Mouse (Mus musculus) urinary bladder, postnatal 0 days (tissue): ENCODE measurements around the gene Gm9117. TPM values are rescaled to one million over a fixed set of nuclear protein-coding genes. Genes with fewer than 3 reads are reported as not detected.

Experiments
- polyA plus RNA-seq: library from polyadenylated mRNA; unstranded; fragments of >200 nt; fragmentation: Nextera tagmentation; extraction: Ambion mirVana; gene quantifications from 2 replicates; pipeline ENCODE4 v1.2.1, GENCODE M21; 2015

Gene Gm9117
- polyA plus RNA-seq = not detected in 2 replicates

DNA sequence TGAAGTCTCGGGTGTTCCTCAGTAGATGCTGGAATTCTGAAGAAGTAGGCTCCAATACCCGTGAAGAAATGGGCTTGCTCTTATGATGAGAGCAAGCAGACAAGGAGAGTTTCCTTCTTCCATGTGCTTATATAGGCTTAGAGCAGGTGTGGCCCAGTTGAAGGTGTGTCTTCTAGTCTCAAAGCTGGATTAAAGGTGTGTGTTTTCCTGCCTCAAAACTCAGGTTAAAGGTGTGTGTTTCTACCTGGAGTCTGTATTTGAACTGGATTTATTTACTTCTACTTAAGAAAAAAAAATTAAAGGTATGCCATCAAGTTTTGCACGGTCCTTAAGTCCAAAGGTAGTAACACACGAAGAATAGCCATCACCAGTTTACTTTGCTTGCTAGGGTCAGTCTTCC lies at the start of gene Gm9117:
TSS of gene Gm9117 (minus strand) at position 101 of the 400 bp plus-strand sequence.

DNA sequence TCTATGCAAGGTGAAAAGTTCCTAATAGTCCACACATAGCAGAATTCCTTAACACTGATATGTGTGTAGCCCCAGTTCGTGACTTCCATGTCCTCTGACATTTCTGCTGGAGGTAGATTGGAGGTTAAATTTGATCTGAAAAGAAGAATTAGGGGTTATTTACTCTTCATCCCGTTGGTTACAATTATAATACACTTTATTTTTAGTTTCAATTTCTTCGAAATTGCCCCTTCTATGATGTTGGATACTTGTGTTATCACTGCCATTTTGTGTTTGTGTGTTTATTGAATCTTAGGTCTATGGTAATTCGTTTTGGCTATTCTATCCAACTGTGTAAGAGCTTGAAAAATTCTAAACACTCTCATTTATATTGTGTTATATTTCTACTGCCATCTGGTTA lies 17.9 kb upstream of the Gm9117 start, which contains the start of gene Tdpoz5:
TSS of gene Tdpoz5 (minus strand) at position 101 of the 400 bp plus-strand sequence.

Other genes with a start within 250 kb of the Gm9117 start
- not detected in 2 replicates for gene Gm5773, start 170.5 kb downstream of the Gm9117 start, polyA plus RNA-seq
- not detected in 2 replicates for gene Tdpoz4, start 147.1 kb downstream of the Gm9117 start, polyA plus RNA-seq
- gene Tdpoz3, start 117.5 kb downstream of the Gm9117 start, polyA plus RNA-seq = not detected in 2 replicates
- gene Tdpoz5, start 17.8 kb upstream of the Gm9117 start, polyA plus RNA-seq = not detected in 2 replicates
- gene Gm9125, start 111.3 kb upstream of the Gm9117 start, polyA plus RNA-seq = not detected in 2 replicates
- gene Gm10697, start 129.1 kb upstream of the Gm9117 start, polyA plus RNA-seq = not detected in 2 replicates
- gene Gm10696, start 234.7 kb upstream of the Gm9117 start, polyA plus RNA-seq = not detected in 2 replicates